Mouse (Mus musculus) hindbrain, embryonic 16.5 days (tissue): Measurements from ENCODE around the gene Itpr2. TPM values are rescaled to one million over a fixed set of nuclear protein-coding genes. Genes with fewer than 3 reads are reported as not detected.

Experiments used
- ATAC-seq: fragments of 200-750 bp; cut with Nextera tagmentation; 2 replicates; pipeline ENCODE4 v1.8.0; 2017; ENCODE audit warnings: moderate TSS enrichment, moderate library complexity
- H3K27ac ChIP-seq: fragments of 300-500 bp; sonication (generic); 2 replicates; pipeline ENCODE4 v1.5.1; 2014; ENCODE audit warnings: low read depth, mild to moderate bottlenecking, control low read depth, low read length, moderate library complexity
- H3K27me3 ChIP-seq: fragments of 300-500 bp; sonication (generic); replicated peaks from 2 replicates; pipeline ENCODE4 v1.6.1; 2014; ENCODE audit warnings: low read length; ENCODE audit not compliant: control insufficient read depth, insufficient read depth
- H3K36me3 ChIP-seq: fragments of 300-500 bp; sonication (generic); 2 replicates; pipeline ENCODE4 v1.6.1; 2014; ENCODE audit warnings: mild to moderate bottlenecking, low read length, moderate library complexity, mixed read lengths; ENCODE audit not compliant: control insufficient read depth, insufficient read depth
- H3K4me1 ChIP-seq: fragments of 300-500 bp; sonication (generic); 2 replicates; pipeline ENCODE4 v1.6.1; 2014; ENCODE audit warnings: low read depth, low read length; ENCODE audit not compliant: control insufficient read depth, insufficient read depth
- H3K4me2 ChIP-seq: fragments of 300-500 bp; sonication (generic); 2 replicates; pipeline ENCODE4 v1.6.1; 2014; ENCODE audit warnings: mild to moderate bottlenecking, low read length, control low read depth, moderate library complexity
- H3K4me3 ChIP-seq: fragments of 300-500 bp; sonication (generic); 2 replicates; pipeline ENCODE4 v1.5.1; 2014; ENCODE audit warnings: mild to moderate bottlenecking, low read length, control low read depth, moderate library complexity
- H3K9ac ChIP-seq: fragments of 300-500 bp; sonication (generic); 2 replicates; pipeline ENCODE4 v1.6.1; 2014; ENCODE audit warnings: low read depth, mild to moderate bottlenecking, control low read depth, low read length, moderate library complexity
- H3K9me3 ChIP-seq: fragments of 300-500 bp; sonication (generic); 2 replicates; pipeline ENCODE4 v1.6.1; 2014; ENCODE audit warnings: mild to moderate bottlenecking, low read length, moderate library complexity; ENCODE audit not compliant: control insufficient read depth
- WGBS: fragments of 180-500 bp; shearing (Covaris S2); extraction: QIAGEN DNeasy Blood & Tissue Kit; methylation state at CpG from one replicate; pipeline ENCODE4 v1.1.7; 2014; 5-methylcytosine and 5-hydroxymethylcytosine counted together
- polyA plus RNA-seq: library from polyadenylated mRNA; unstranded; fragments of >200 nt; fragmentation: Nextera tagmentation; extraction: Ambion mirVana; gene quantifications from 2 replicates; pipeline ENCODE4 v1.2.1, GENCODE M21; 2015

The Itpr2 gene
- polyA plus RNA-seq = 9.1 and 9.6 TPM in 2 replicates

GRCm38 (mm10) chr6:146501866-146502804 is at the start of gene Itpr2:
Gene Itpr2, minus strand, starts transcription at chr6:146502223.
- Histone ChIP-seq H3K4me2 (peak within 1 kb of the TSS; percentile 100), H3K9me3 (no peaks in the 10 kb centered on the region), H3K9ac (peak within 1 kb of the TSS; percentile 70), H3K27me3 (peaks cover 8% of the 10 kb centered on the region; the same call in 1 of the 2 replicates), H3K4me3 (peak within 1 kb of the TSS; percentile 71), H3K4me1 (peaks cover 16% of the 10 kb centered on the region), H3K36me3 (no peaks in the 10 kb centered on the region), H3K27ac (peak within 1 kb of the TSS; percentile 46)
- ATAC-seq = peak; percentile 96
- WGBS = under 1% methylated on average over 61 of the region's 70 CpGs

DNA sequence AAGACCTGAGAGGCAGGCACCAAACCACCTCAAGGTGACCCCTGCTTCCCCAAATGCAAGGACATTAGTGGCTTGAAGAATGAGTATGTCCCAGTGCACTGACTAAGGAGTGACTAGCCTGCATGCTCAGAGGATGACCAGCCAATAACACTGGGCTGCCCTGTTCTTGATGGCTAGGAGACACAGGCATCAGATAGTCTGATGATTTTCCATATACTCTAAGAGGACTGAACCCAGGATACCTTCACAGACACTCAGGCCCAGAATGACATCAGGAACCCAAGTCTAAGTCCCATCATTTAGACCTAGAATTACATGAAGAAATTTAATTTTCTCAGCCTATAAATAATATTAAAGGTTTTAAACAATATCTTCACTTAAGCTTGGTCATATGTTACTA is 49.3 kb upstream of the Itpr2 start:
- Histone ChIP-seq H3K4me2 (no peak overlapping the region), H3K4me3 (no peak overlapping the region), H3K36me3 (peaks cover 47% of the 10 kb centered on the region), H3K27ac (no peak overlapping the region), H3K9me3 (no peaks in the 10 kb centered on the region), H3K27me3 (no peaks in the 10 kb centered on the region), H3K4me1 (no peaks in the 10 kb centered on the region), H3K9ac (no peak overlapping the region)
- no peak for ATAC-seq

GRCm38 (mm10) chr6:146550421-146550820 is 48.4 kb upstream of the Itpr2 start:
- no peak overlapping the region for H3K4me3 ChIP-seq
- H3K27me3 ChIP-seq = no peaks in the 10 kb centered on the region
- H3K9ac ChIP-seq = no peak overlapping the region
- H3K36me3 ChIP-seq = peaks cover 39% of the 10 kb centered on the region
- ATAC-seq = no peak
- no peak overlapping the region for H3K4me2 ChIP-seq
- WGBS = 90% methylated on average over 2 of the region's 2 CpGs
- no peak overlapping the region for H3K27ac ChIP-seq
- no peaks in the 10 kb centered on the region for H3K9me3 ChIP-seq
- H3K4me1 ChIP-seq = no peaks in the 10 kb centered on the region

DNA sequence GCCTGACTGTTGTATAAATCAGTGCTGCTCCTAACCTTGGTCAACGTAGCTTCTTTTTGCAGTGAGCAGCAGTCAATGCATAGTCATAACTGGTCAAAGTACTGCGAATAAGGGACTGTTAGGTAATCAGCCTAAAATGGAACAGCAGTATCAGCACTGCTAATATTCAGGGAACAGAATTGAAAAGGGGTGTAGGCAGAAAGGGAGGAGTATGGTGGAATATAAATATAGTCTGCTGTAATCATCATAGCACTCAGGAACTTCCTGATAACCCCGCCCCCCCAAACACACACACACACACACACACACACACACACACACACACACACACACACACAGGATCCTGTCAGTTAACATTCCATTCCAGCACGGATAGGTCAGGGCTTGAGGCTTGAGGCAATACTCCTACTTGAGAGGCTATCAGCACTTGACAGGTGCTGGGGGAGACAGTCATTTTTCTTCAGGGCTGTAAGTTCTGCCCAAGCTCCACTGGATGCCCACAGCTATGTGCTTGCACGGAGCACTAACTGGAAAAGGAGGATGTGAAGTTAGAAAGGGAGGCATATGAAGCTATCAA is 43.4 kb upstream of the Itpr2 start:
- no peak for ATAC-seq

GRCm38 (mm10) chr6:146544622-146545021 is 42.6 kb upstream of the Itpr2 start:
- peaks cover 8% of the 10 kb centered on the region; the same call in 1 of the 2 replicates for H3K36me3 ChIP-seq
- no peaks in the 10 kb centered on the region for H3K4me1 ChIP-seq
- H3K27ac ChIP-seq = no peak overlapping the region
- H3K4me3 ChIP-seq = no peak overlapping the region
- H3K9me3 ChIP-seq = no peaks in the 10 kb centered on the region
- WGBS = 92% methylated on average over 1 of the region's 1 CpGs
- H3K9ac ChIP-seq = no peak overlapping the region
- ATAC-seq = no peak
- no peaks in the 10 kb centered on the region for H3K27me3 ChIP-seq
- no peak overlapping the region for H3K4me2 ChIP-seq

More for the DNA sequence above, 43.4 kb upstream of the Itpr2 start:
- H3K9me3 ChIP-seq = no peaks in the 10 kb centered on the region
- WGBS = 85% methylated on average over 5 of the region's 5 CpGs
- H3K27ac ChIP-seq = no peak overlapping the region
- no peaks in the 10 kb centered on the region for H3K27me3 ChIP-seq
- no peak overlapping the region for H3K9ac ChIP-seq
- H3K4me2 ChIP-seq = no peak overlapping the region
- no peaks in the 10 kb centered on the region for H3K4me1 ChIP-seq
- no peak overlapping the region for H3K4me3 ChIP-seq
- H3K36me3 ChIP-seq = peaks cover 12% of the 10 kb centered on the region

DNA sequence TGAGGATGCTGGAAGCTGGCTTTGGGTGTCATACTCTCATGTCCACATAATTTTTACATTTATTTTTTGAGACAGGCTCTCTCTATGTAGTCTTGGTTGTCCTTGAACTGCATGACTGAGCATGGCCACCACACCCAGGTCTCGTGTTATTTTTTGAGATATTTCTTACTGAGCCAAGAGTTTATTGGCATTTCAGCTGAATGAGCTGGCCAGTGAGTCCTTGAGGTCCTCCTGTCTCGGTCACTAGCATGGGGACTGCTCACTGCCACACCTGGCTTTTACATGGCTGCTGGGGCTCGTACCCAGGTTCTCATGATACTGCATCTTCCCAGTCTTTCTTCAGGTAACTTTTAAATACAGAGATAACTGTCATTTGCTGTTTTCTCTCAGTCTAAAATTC is 38.4 kb upstream of the Itpr2 start:
- no peak overlapping the region for H3K27ac ChIP-seq
- ATAC-seq = no peak
- H3K36me3 ChIP-seq = no peaks in the 10 kb centered on the region
- H3K27me3 ChIP-seq = no peaks in the 10 kb centered on the region
- WGBS = 84% methylated on average over 3 of the region's 3 CpGs
- no peaks in the 10 kb centered on the region for H3K9me3 ChIP-seq
- H3K9ac ChIP-seq = no peak overlapping the region
- H3K4me1 ChIP-seq = no peaks in the 10 kb centered on the region
- no peak overlapping the region for H3K4me2 ChIP-seq
- H3K4me3 ChIP-seq = no peak overlapping the region

- no peak overlapping the region for H3K4me3 ChIP-seq
- no peak for ATAC-seq
- H3K9me3 ChIP-seq = no peaks in the 10 kb centered on the region
- no peak overlapping the region for H3K9ac ChIP-seq
- H3K36me3 ChIP-seq = no peaks in the 10 kb centered on the region
- H3K27ac ChIP-seq = no peak overlapping the region
- no peaks in the 10 kb centered on the region for H3K27me3 ChIP-seq
- H3K4me1 ChIP-seq = no peaks in the 10 kb centered on the region
- H3K4me2 ChIP-seq = no peak overlapping the region
- WGBS = 53% methylated on average over 4 of the region's 4 CpGs
Measured at GRCm38 (mm10) chr6:146538661-146539060, 36.6 kb upstream of the Itpr2 start.

DNA sequence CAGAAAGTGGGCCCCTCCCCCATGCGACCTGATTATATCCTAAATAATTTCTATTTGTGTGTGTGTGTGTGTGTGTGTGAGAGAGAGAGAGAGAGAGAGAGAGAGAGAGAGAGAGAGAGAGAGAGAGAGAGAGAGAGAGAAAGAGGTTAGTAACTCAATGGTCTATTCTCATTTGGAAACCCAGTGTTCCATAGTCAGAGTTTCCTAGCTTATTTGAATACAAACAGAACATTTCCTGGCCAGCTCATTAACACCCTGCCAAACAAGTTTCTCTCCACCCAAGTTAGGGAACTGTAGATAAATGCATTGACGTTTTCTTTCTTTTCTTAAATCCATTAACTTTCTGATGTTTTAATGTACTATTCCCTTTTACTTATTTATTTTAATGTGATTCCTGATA is 36.0 kb upstream of the Itpr2 start:
- Histone ChIP-seq H3K4me2 (no peak overlapping the region), H3K9ac (no peak overlapping the region), H3K27me3 (no peaks in the 10 kb centered on the region), H3K4me3 (no peak overlapping the region), H3K36me3 (no peaks in the 10 kb centered on the region), H3K4me1 (no peaks in the 10 kb centered on the region), H3K9me3 (no peaks in the 10 kb centered on the region), H3K27ac (no peak overlapping the region)
- 80% methylated on average over 2 of the region's 2 CpGs for WGBS
- no peak for ATAC-seq

GRCm38 (mm10) chr6:146537111-146537510 is 35.1 kb upstream of the Itpr2 start:
- H3K9ac ChIP-seq = no peak overlapping the region
- WGBS = 94% methylated on average over 4 of the region's 4 CpGs
- no peak overlapping the region for H3K4me2 ChIP-seq
- no peak for ATAC-seq
- H3K9me3 ChIP-seq = no peaks in the 10 kb centered on the region
- H3K36me3 ChIP-seq = no peaks in the 10 kb centered on the region
- H3K4me1 ChIP-seq = no peaks in the 10 kb centered on the region
- H3K27me3 ChIP-seq = no peaks in the 10 kb centered on the region
- no peak overlapping the region for H3K4me3 ChIP-seq
- no peak overlapping the region for H3K27ac ChIP-seq
